Mouse (Mus musculus): ENCODE results near the gene Pkdrej.

DNA sequence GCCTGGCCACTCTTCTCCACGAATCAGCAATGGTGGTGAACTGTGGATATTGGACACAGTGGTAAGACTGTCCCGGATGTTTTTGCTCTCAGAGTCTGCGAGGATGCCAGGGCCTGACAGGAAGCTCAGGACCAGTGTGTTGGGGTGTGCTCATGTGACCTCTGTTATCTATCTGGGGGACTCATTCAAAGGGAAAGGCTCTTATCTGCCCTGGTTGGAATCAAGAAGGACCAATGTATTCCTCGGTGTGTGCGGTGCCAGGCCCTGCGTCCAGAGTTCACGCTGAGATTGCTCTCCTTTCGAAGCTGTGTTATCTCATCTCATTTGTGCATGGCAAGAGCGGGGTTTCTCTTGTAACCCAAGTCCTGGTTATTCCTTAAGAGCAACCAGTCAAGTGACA is 47.1 kb downstream of the Pkdrej start:
- TF ChIP-seq EP300 (IDR thresholded peaks at IDR 0.05; ENCODE audit: low read depth) = no peak
- no peak for TF ChIP-seq CTCF (IDR thresholded peaks at IDR 0.05; ENCODE audit: low read depth)
